Mouse (Mus musculus): ENCODE results near the gene Srek1.

GRCm38 (mm10) chr13:103702266-103702665 is 72.1 kb downstream of the Srek1 start:
- TF ChIP-seq CTCF (IDR thresholded peaks at IDR 0.05; ENCODE audit: low read depth, low read length) (no peak), POLR2AphosphoS5 (IDR thresholded peaks at IDR 0.05; ENCODE audit: insufficient replicate concordance, low read depth, low read length) (no peak), GATA2 (IDR thresholded peaks at IDR 0.05; ENCODE audit: borderline replicate concordance, low read depth, low read length) (no peak), GATA1 (IDR thresholded peaks at IDR 0.05; ENCODE audit: borderline replicate concordance, low read length) (no peak), TAL1 (conservative IDR thresholded peaks at IDR 0.05; ENCODE audit: low read depth, low read length) (no peak)
